Mouse (Mus musculus) bone marrow, adult 2 months (tissue): ENCODE results near the gene Rpgrip1l. TPM values are rescaled to one million over a fixed set of nuclear protein-coding genes. Genes with fewer than 3 reads are reported as not detected.

Source experiments
- H3K27ac ChIP-seq: fragments of 200-500 bp; 2 replicates; pipeline ENCODE4 v1.5.1; 2012; ENCODE audit warnings: low read depth, mild to moderate bottlenecking, control low read depth, inconsistent platforms, low read length; ENCODE audit not compliant: control insufficient read depth, poor library complexity, insufficient read depth
- H3K4me1 ChIP-seq: fragments of 200-500 bp; 2 replicates; pipeline ENCODE4 v1.6.1; 2011; ENCODE audit warnings: low read length; ENCODE audit not compliant: control insufficient read depth, insufficient read depth
- H3K4me3 ChIP-seq: fragments of 200-500 bp; replicated peaks from 2 replicates; pipeline ENCODE3; 2011; ENCODE audit warnings: mild to moderate bottlenecking, low read depth, low read length, control low read depth; ENCODE audit not compliant: control insufficient read depth
- CTCF ChIP-seq: fragments of 200-500 bp; IDR thresholded peaks from 2 replicates; pipeline ENCODE4 v1.5.1; 2011; ENCODE audit warnings: low read length, control low read depth; ENCODE audit not compliant: control insufficient read depth, insufficient read depth
- POLR2A ChIP-seq: fragments of 200-500 bp; IDR thresholded peaks from 2 replicates; pipeline ENCODE4 v1.6.1; 2011; ENCODE audit warnings: low read depth, mild to moderate bottlenecking, control low read depth, low read length, borderline replicate concordance; ENCODE audit not compliant: control insufficient read depth
- WGBS: fragments of 180-500 bp; shearing (Covaris S2); methylation state at CpG from one replicate; pipeline ENCODE4 v1.1.7; 2018; 5-methylcytosine and 5-hydroxymethylcytosine counted together
- polyA plus RNA-seq: library from polyadenylated mRNA; stranded (reverse); fragments of >200 nt; gene quantifications from 2 replicates; pipeline ENCODE4 v1.2.4, GENCODE M21; 2011; ENCODE audit warnings: low replicate concordance; ENCODE audit not compliant: missing spikeins, insufficient read depth, insufficient read length

Gene Rpgrip1l
- polyA plus RNA-seq, 1 experiment, result 1.1 TPM

GRCm38 (mm10) chr8:91217062-91217905 is 95.8 kb downstream of the Rpgrip1l start:
- Histone ChIP-seq H3K4me3 (no peak overlapping the region), H3K4me1 (no peaks in the 10 kb centered on the region), H3K27ac (no peak overlapping the region)
- TF ChIP-seq POLR2A (no peak), CTCF (no peak)
- 63% methylated on average over 5 of the region's 5 CpGs for WGBS

GRCm38 (mm10) chr8:91214287-91214686 is 98.8 kb downstream of the Rpgrip1l start:
- no peak overlapping the region for H3K4me3 ChIP-seq
- H3K27ac ChIP-seq, result no peak overlapping the region
- 64% methylated on average over 3 of the region's 3 CpGs for WGBS
- no peaks in the 10 kb centered on the region for H3K4me1 ChIP-seq
- TF ChIP-seq POLR2A (no peak), CTCF (no peak)

GRCm38 (mm10) chr8:91212948-91213347 is 100.1 kb downstream of the Rpgrip1l start:
- no peaks in the 10 kb centered on the region for H3K4me1 ChIP-seq
- no peak for TF ChIP-seq CTCF
- TF ChIP-seq POLR2A, result no peak
- H3K27ac ChIP-seq, result no peak overlapping the region
- H3K4me3 ChIP-seq, result no peak overlapping the region
- 76% methylated on average over 2 of the region's 2 CpGs for WGBS

- Histone ChIP-seq H3K27ac (no peak overlapping the region), H3K4me1 (no peaks in the 10 kb centered on the region), H3K4me3 (no peak overlapping the region)
- WGBS, result 73% methylated on average over 3 of the region's 3 CpGs
- TF ChIP-seq POLR2A, result no peak
- no peak for TF ChIP-seq CTCF
These were observed 103.4 kb downstream of the Rpgrip1l start for GRCm38 (mm10) chr8:91209658-91210057.

GRCm38 (mm10) chr8:91207676-91208075 is 105.4 kb downstream of the Rpgrip1l start:
- WGBS, result 42% methylated on average over 2 of the region's 2 CpGs
- Histone ChIP-seq H3K27ac (no peak overlapping the region), H3K4me1 (no peaks in the 10 kb centered on the region), H3K4me3 (no peak overlapping the region)
- TF ChIP-seq POLR2A (no peak), CTCF (no peak)

- Histone ChIP-seq H3K4me1 (no peaks in the 10 kb centered on the region), H3K27ac (no peak overlapping the region), H3K4me3 (no peak overlapping the region)
- TF ChIP-seq POLR2A, result no peak
- TF ChIP-seq CTCF, result no peak
- 83% methylated on average over 6 of the region's 6 CpGs for WGBS
These were observed 107.2 kb downstream of the Rpgrip1l start for GRCm38 (mm10) chr8:91205897-91206296.

- Histone ChIP-seq H3K4me1 (no peaks in the 10 kb centered on the region), H3K27ac (no peak overlapping the region), H3K4me3 (no peak overlapping the region)
- no peak for TF ChIP-seq CTCF
- no peak for TF ChIP-seq POLR2A
- 60% methylated on average over 2 of the region's 2 CpGs for WGBS
These were observed 111.9 kb downstream of the Rpgrip1l start for GRCm38 (mm10) chr8:91201184-91201583.

- Histone ChIP-seq H3K4me3 (no peak within 1 kb of the TSS), H3K4me1 (no peaks in the 10 kb centered on the region), H3K27ac (no peak within 1 kb of the TSS)
- no peak for TF ChIP-seq CTCF
- TF ChIP-seq POLR2A, result no peak
- whole genome bisulfite sequencing, result 88% methylated on average over 7 of the region's 7 CpGs
These were observed 113.2 kb downstream of the Rpgrip1l start, which contains the start of gene Aktip for GRCm38 (mm10) chr8:91199876-91200275. Gene Aktip, minus strand, starts transcription at chr8:91199976.
